Mouse (Mus musculus) CH12F3 (cell line): Measurements from ENCODE around the gene Prr12.

ENCODE experiments used
- in situ Hi-C: fragments of 300-500 bp; cut with MboI; formaldehyde crosslinking; loops from 2 replicates; pipeline ENCODE4 v1.14.3; 2020; ENCODE audit warnings: low sequenced_read_pairs

The Prr12 gene

DNA sequence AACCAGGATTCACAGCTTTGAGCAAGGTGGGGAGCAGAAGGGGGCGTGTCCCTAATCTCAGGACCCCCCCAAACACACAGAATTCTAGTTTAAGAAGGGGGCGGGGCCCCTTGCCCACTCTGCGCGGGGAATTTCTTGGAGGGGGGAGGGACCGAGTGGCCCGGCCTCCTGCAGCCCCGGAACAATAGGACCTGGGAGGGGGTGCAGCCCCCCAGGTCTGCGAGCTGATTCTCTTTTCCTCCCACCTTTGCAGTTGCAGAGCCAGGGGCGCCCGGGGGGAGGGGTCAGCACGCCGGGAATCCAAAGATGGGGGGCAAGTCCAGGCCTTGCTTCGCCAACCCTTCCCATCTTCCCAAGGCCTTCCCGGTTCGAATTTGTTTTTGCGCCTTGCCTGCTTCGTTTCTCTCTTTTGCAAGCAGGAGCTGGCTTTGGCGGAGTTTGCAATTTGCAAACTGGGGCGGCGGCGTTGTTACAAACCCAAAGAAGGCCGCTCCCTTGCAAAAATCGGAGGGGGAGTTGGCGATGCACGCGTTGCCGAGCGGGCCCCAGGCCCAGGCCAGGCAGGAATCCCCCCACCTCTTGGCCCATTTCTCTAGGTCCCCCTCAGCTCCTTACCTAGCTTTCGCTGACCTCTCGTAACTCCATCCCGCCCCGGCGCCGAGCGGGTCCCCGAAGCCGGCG lies 360 bp downstream of the Prr12 start:
- in situ Hi-C loops: no loop called here

DNA sequence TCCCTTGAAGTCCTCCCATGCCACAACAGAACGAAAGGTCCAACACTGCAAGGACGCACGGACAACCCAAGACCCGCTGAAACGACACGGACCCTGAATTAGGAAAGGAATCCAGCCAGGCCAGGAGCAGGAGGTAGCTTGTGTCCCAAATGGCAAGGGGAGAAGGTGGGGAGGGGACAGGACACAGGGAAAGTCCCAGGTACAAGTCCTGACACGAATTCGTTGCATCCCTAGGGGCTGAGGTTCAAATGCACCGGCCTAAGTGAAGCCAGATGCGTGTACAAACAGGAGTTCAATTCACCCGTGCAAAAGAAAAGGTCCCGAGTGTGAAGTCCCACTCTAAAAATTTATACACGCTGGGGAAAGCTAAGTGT lies 1.1 kb downstream of the Prr12 start:
- in situ Hi-C loops: no loop called here

DNA sequence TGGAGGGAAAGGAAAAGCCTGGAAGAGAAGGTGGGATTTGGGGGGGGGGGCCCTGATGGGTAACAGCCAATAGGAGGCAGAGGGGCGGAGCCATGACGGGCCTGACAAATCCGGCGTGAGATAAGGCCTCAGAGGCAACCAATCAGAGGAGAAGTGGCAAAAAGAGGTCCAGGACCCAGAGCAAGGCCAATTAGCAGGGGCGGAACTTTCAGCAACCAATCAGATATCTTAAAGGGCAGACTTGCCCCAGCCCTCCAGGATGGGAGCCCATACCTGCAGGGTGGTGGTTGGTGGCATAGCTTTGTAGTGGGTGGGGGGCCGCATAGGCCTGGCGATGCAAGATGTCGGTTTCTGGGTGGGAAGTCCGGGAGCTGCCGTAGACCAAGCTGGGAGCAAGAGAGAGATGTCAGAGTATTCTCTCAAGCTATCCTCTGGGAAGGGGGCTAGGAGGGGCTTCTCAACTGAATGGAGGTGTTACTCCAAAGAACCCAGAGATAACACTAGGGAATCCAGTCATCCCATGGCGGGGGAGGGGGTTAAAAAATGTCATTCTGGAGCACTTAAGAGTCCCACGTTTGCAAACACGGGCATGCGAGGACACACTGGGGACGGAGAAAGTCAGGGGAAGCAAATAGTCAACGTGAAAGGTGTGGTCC lies 1.6 kb downstream of the Prr12 start:
- in situ Hi-C loops: no loop called here

DNA sequence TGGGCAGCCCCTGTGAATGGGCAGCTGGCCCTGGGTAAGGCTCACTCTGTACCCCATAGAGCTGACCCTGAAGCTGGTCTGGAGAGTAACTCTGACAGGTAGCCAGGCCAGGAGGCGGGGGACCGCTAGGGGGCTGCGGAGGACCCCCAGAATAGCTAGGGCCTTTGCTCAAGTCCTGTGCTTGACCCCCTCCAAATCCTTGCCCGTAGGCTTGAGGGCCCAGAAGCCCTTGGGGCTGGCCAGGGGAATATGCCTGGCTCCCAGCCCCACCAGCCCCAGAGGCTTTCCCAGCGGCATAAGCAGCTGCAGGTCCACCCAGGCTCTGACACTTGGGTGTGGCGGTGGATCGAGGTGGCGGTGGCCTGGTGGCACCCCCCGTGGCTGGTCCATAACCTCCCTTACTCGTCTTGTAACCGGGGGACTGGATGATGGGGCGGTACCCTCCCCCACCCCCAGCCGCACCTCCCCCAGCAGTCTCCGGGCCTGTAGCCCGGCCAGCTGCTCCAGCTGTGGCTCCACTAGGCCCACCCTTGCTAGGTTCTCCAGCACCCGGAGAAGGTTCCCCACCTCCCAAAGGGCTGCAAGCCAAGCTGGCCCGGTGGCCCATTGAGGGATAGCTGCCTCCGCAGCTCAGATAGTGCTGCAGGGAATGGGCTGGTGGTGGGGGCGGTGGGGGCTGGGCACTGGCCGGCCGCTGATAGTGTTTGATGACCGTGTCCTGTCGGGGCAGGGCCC lies 3.6 kb downstream of the Prr12 start:
- in situ Hi-C loops: no loop called here

DNA sequence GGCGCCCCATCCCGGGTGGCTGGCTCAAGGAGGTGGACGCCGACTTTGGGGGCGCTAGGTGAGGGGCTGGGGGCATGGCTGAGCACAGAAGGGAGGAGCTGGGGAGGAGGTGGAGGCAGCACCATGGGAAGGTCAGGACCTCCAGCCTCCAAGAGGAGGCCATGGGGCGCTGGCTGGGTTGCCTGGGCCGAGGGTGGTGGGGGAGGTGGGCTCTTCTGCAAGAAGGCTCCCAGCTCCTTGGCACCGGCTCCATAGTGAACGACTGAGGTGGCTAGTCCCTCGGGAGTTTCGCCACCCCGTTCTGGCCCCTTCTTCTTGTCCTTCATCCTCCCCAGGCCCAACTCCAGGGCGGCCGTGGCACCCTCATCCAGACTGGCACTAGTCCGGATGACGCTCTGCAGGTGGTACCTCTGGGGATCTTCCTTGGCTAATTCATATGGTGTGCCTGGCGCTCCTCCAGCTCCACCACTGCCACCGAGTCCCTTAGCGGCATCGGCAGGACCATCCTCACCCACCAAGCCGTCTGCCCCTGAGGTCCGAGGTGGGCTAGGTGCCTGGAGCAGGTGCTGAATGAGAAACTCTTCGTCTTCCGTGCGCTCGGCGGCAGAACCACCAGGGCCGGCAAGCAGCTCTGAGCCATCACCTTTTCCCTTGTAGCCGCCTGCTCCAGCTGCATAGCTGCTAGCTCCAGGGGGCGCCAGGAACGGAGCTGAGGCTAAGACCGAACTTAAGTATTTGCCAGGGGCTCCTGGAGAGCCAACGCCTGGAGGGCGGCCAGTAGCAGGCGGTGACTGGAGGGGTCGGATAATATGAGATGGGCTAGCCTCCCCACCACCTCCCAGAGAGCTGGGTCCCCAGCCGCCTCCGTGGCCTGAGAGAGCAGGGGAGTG lies 4.4 kb downstream of the Prr12 start:
- in situ Hi-C loops: no loop called here

DNA sequence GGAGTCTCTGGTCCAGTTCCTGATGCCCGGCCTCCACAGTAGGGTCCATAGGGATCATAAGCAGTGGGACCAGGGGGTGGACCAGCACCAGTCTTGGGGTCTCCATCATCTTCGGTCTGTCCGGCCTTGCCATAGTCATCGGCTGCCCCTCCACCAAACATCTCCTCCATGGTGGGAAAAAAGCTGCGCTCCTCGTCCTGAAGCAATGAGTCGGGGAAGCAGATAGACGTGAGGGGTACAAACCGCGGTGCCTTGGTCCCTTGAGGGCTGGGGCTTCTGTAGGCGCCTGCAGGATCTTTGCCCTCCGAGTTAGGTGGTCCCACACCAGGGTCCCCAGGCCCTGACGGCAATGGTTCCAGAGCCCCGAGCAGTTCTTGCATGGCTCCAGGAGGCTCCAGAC lies 5.2 kb downstream of the Prr12 start:
- in situ Hi-C loops: no loop called here

DNA sequence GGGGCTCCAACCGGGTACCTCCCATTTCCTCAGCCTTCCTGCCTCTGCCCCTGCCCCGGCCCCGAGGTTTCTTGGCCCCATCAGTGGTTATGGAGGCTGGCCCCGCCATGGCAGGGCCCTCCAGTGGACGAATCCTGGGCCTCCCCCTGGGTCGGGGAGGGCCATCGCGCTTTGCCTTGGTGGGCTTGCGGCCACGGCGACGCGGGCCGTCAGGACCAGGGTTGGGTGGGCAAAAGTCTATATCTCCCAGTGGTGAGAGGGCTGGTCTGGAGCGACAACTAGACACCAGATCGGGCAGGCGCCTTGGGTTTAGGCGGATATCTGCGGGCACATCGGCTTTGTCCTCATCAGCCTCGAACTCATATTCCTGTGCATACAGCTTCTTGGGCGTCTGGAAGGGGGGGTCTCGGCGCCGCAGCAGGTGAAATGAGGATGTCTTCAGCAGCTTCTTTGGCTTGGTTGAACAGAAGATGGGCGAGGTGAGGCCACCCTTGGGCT lies 5.8 kb downstream of the Prr12 start:
- in situ Hi-C loops: no loop called here

DNA sequence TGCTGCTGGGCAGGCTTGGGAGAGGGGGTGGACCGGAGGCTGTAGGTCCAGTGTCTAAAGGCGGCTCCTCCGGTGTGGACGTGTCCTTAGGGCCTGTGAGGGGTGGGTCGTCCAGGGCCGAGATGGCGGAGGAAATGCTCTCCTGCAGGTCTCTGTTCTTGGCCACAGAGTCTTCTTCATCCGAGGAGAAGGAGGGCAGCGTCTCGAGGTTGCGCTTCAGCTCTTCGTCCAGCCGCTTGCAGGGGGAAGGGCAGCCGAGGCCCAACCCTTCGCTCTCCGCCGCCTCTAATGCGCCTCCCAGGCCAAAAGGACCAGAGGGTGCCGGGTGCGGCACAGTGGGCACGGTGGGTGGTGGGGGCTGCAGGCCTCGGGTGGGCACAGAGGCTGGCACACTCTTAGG lies 6.9 kb downstream of the Prr12 start:
- in situ Hi-C loops: no loop called here

DNA sequence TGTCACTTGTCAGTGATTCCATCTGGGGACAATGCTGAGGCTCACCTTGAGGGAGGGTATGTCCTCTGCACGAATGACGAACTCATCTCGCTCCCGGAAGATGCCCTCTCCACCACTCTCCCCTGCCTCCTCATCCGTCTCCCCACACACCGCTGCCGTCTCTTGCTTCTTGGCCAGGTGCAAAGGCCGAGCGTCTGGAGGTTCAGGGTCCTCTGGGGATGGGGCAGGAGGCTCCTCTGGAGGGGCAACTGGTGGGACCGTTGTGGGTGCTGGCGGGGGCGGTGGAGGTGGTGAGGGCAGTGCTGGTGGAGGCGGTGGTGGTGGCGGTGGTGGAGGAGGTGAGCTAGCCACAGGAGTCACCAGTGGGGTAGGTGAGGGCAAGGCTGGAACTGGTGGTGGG lies 9.4 kb downstream of the Prr12 start:
- in situ Hi-C loops: no loop called here

DNA sequence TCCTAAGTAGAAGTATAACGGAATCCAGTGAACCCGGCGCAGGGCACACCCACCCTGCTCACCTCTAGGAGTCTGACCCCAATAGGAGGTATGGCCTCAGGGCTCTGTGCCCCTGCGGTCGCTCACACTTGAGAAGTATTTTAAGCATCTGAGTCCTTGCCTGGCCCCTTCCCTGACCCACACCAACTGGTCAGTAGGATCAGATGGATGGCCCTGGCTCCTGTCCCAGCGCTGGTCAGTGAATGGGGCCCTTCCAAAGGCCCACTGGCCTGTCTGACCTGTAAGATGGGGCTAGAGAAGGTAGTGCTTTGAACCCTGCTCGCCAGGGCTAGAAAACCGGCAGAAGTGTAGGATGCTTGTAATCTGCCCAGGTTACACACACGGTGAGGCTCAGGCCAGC lies 11.8 kb downstream of the Prr12 start:
- in situ Hi-C loops: no loop called here

DNA sequence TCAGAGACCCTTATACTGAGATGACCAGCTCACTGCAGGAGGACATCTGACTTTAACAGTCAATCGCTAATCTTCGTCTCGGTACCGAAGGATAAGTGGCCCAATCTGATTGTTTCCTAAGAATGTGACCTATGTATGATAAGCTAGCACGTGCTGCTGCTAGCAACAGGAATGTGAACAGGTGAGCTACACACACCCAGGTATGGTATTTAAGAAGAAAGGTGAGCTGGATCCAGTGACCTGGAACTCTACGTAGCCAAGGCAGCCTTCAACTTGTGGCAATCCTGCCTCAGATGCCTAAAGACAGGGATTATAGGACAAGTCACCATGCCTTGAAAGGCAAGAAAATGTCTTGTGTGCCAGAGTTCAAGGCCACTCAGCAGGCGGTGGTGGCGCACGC lies 14.3 kb downstream of the Prr12 start:
- in situ Hi-C loops: no loop called here

DNA sequence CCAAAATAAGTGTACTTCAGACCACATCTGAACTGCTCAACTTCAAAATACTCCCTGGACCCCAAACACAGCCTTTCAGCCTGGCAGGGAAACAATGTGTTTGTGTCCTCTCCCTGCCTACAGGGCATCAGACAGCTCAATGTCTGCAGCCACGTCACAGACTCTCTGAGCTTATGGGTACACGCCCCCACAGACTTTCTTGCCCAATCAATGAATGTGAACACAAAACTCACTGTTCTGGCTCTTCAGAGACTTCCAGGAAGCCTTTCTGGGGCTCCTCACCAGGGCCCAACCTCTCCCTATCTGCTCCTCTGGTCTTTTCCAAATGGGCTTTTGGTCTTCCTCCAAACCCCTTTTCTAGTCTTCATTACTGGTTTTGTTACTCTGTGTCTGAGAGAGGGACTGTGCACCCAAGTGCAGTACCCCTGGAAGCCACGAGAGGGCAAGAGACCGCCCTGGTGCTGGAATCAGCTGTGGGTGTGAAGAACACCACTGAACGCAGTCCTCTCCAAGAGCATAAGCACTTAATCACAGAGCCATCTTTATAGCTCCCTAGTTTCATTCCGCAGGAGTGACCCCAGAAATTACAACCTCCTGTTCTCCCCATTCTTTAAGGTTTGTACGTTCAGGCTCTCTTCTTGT lies 14.8 kb downstream of the Prr12 start:
- in situ Hi-C loops: no loop called here

DNA sequence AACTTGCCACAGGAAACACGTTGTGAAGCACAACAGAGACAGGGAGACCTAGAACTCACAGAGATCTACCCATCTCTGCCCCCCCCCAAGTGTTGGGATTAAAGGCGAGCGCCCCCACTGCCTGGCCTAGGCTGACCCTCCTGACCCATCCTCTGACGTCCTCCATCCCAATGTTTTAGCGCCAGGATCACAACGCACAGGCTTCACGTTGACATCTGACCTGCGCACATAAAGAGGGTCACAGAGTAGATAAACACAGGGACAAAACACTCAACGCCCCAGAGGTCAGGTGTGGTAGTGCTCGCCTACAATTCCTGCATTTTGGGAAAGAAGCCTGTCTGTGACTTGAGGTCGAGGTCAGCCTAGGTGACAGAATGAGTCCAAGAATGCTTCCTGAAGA lies 16.0 kb downstream of the Prr12 start:
- in situ Hi-C loops: no loop called here

DNA sequence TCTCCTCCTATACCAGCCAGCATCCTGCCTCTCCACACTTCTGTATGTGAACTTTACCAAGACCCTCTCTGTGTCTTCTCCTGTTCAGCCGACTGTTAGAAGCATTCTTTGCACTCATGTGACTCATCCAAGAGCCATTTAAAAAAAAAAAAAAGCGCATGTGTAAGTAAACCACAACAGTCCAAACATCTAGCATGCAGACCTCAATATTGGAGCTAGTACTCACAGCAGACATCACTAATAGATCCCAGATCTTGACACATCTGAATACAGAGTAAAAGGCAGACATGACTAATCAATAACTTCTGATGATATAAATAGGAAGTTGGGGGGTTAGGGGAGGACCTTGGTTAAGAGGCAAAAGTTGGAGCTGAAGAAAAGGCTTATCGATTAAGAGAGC lies 17.1 kb downstream of the Prr12 start:
- in situ Hi-C loops: no loop called here

DNA sequence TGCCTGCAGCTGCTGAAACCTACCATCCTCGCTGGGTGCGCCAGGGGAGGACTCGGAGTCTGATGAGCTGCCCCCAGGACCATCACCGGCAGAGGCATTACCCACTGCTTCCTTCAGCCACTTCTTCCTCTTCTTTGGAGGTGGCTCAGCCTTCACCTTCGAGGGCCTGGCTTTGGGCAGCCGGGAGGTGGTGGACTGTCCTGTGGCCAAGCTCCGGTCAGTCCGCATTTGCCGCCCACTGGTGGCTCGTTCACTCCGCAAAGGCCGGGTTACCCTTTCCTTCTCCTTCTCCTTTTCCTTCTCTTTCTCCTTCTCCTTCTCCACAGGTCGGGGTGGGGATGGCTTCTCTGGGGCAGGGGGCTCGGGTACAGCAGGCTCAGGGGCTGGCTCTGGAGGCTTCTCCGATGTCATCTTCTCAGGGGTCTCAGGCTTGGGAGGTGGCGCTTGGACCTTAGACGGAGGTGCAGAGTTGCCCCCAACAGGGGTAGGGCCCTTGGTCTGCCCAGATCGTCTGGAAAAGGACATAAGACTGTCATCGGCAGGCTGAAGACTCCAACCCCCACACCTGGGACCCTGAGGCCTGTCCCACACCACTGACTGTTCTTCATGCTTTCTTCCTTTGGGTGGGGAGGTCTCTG lies 18.8 kb downstream of the Prr12 start:
- in situ Hi-C loops: no loop called here

DNA sequence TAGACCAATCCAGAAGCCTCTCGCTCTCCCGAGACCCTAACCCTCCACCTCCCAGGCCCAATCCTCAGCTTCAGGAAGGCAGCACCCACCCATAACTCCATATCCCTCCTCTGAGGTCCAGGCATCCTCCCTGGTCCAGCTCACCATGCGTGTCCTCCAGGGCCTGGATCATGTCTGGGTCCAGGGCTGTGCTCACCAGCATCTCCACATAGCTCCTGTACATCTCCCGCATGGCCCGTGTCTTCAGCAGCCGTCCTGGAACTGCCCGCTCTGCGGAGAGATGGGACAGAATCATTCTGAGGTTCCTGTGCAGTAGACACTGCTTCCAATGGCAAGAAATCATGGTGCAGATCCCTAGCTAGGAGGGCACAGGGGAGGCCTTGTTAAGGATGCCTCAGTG lies 21.8 kb downstream of the Prr12 start:
- in situ Hi-C loops: no loop called here

DNA sequence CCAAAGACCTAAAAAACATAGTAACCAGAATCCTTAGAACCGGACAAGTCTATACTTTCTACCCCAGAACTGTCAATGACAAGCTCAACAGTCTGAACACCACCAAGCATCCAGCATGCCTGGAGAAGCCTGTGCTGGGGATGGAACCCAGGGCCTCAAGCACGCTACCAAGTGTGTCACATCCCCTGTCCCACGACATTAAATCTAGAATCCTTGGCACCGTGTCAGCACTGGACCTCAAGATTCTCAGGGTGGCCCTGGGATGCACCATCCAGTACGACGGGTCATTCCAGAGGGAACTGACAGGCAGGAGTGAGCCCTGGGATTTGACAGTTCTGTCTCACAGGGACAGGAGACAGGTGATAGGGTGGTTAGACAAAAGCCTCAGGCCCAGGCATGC lies 22.7 kb downstream of the Prr12 start:
- in situ Hi-C loops: no loop called here

DNA sequence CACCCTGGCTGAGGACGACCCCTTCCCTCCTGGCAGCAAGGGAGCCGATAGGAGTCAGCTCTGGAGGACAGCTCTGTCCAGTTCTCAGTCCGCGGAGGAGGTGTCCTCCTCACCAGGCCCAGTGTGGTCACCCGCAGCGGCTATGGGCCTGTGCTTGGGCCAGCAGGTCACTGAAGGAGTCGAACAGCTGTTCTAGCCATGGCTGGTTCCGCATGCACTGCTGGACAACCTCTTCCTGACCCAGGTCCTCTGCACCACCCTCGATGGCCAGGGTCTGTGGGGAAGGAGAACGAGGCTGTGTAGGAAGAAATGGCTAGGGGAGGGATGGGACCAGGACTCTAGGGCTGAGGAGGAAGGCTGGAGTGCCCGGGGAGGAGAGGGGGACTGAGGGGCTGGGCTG lies 24.3 kb downstream of the Prr12 start:
- in situ Hi-C loops: no loop called here

DNA sequence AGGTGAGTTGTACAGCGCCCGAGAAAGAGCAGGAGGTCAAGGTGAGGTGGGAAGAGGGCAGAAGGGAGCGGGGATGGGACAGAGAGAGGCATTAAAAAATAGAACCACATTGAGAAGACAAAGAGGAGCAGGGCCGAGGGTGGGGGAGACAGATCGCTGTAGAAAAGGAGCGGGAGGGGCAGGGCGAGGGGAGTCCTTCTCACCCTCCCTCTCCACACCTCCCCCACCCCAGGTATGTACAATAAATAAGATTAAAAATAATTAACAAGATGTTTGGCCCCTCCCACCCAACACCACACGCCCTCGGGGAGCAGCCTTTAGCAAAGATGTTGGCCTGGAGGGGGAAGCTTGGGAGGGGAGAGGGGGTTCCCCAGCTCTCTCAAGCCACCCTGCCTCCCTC lies 24.9 kb downstream of the Prr12 start:
- in situ Hi-C loops: no loop called here

DNA sequence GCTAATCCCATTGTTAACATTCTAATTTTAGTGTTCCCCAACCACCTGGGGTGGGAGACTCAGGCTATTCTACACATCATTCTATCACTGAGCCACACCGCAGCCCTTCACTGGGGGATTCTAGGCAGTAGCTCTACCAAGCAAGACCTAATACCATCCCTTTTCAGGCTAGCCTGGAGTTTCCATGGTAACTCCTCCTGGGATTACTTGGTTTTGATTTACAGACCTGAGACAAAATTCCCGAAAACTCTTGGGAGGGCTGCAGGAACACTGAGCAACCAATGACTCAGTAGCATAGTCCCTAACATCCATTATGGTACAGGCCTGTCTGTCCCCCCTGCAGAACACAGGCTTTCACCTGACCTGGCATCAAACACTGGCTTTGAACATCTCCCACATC lies 26.4 kb downstream of the Prr12 start:
- in situ Hi-C loops: no loop called here
